Mouse (Mus musculus) midbrain, embryonic 11.5 days (tissue): ENCODE results near the gene Pex14. TPM values are rescaled to one million over a fixed set of nuclear protein-coding genes. Genes with fewer than 3 reads are reported as not detected.

Experiments used
- ATAC-seq: fragments of 200-750 bp; cut with Nextera tagmentation; 2 replicates; pipeline ENCODE4 v1.8.0; 2017; ENCODE audit warnings: moderate TSS enrichment, moderate library complexity; ENCODE audit not compliant: low FRiP score
- DNase-seq: peaks from one replicate; pipeline ENCODE4 v3.0.0; 2015; ENCODE audit warnings: low spot score; ENCODE audit errors: missing footprints
- H3K27ac ChIP-seq: fragments of 300-500 bp; sonication (generic); 2 replicates; pipeline ENCODE4 v1.5.1; 2014; ENCODE audit warnings: low read depth, low read length
- H3K27me3 ChIP-seq: fragments of 300-500 bp; sonication (generic); 2 replicates; pipeline ENCODE4 v1.6.1; 2014; ENCODE audit warnings: mild to moderate bottlenecking, low read length, moderate library complexity, mixed read lengths; ENCODE audit not compliant: control insufficient read depth, insufficient read depth
- H3K36me3 ChIP-seq: fragments of 300-500 bp; sonication (generic); 2 replicates; pipeline ENCODE4 v1.6.1; 2014; ENCODE audit warnings: mild to moderate bottlenecking, low read length, moderate library complexity, mixed read lengths; ENCODE audit not compliant: control insufficient read depth, insufficient read depth
- H3K4me1 ChIP-seq: fragments of 300-500 bp; sonication (generic); 2 replicates; pipeline ENCODE4 v1.6.1; 2014; ENCODE audit warnings: low read length; ENCODE audit not compliant: control insufficient read depth, insufficient read depth
- H3K4me2 ChIP-seq: fragments of 300-500 bp; sonication (generic); 2 replicates; pipeline ENCODE4 v1.6.1; 2014; ENCODE audit warnings: mild to moderate bottlenecking, moderate library complexity
- H3K4me3 ChIP-seq: fragments of 300-500 bp; sonication (generic); 2 replicates; pipeline ENCODE4 v1.5.1; 2014; ENCODE audit warnings: low read depth, low read length
- H3K9ac ChIP-seq: fragments of 300-500 bp; sonication (generic); 2 replicates; pipeline ENCODE4 v1.6.1; 2014; ENCODE audit warnings: low read length
- H3K9me3 ChIP-seq: fragments of 300-500 bp; sonication (generic); 2 replicates; pipeline ENCODE4 v1.6.1; 2016; ENCODE audit warnings: low read length; ENCODE audit not compliant: control insufficient read depth
- WGBS: fragments of 180-500 bp; shearing (Covaris S2); extraction: QIAGEN DNeasy Blood & Tissue Kit; methylation state at CpG from one replicate; pipeline ENCODE4 v1.1.7; 2014; 5-methylcytosine and 5-hydroxymethylcytosine counted together
- polyA plus RNA-seq: library from polyadenylated mRNA; unstranded; fragments of >200 nt; fragmentation: Nextera tagmentation; extraction: Ambion mirVana; gene quantifications from 2 replicates; pipeline ENCODE4 v1.2.1, GENCODE M21; 2014

Pex14 gene
- polyA plus RNA-seq, 1 experiment from 2014 or later = 35.9 TPM

DNA sequence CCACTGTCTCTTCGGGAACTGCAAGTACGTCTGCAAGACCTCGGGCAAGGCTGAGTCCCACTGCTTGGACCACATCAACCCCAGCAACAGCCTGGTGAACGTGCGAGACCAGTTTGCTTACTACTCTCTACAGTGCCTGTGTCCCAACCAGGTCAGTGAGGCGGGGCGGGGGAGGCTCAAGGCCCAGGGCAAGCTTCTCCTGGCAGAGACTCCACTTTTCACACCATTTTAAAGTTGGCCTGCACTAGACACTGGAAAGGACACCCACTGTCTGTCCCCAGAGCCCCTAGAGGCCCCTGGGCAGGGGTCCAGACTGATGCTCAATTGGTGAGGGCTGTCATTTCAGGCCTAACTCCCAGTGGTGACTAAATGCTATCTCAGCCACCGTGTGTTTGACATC lies 153.6 kb downstream of the Pex14 start:
- H3K4me2 ChIP-seq = no peak overlapping the region
- WGBS = 88% methylated on average over 8 of the region's 8 CpGs
- H3K27me3 ChIP-seq = peaks cover 45% of the 10 kb centered on the region
- no peak for ATAC-seq
- H3K9ac ChIP-seq = no peak overlapping the region
- no peaks in the 10 kb centered on the region for H3K36me3 ChIP-seq
- no peak overlapping the region for H3K27ac ChIP-seq
- H3K4me1 ChIP-seq = peaks cover 5% of the 10 kb centered on the region
- no peak for DNase-seq
- no peaks in the 10 kb centered on the region for H3K9me3 ChIP-seq
- no peak overlapping the region for H3K4me3 ChIP-seq

- H3K9me3 ChIP-seq = no peaks in the 10 kb centered on the region
- no peak overlapping the region for H3K9ac ChIP-seq
- H3K36me3 ChIP-seq = no peaks in the 10 kb centered on the region
- H3K4me2 ChIP-seq = no peak overlapping the region
- H3K4me3 ChIP-seq = no peak overlapping the region
- WGBS = 81% methylated on average over 4 of the region's 4 CpGs
- ATAC-seq (no peak), DNase-seq (no peak)
- H3K27ac ChIP-seq = no peak overlapping the region
- peaks cover 10% of the 10 kb centered on the region for H3K4me1 ChIP-seq
- peaks cover 40% of the 10 kb centered on the region for H3K27me3 ChIP-seq
These were observed 154.2 kb downstream of the Pex14 start for GRCm38 (mm10) chr4:148945476-148945881.

- Histone ChIP-seq H3K4me1 (peaks cover 18% of the 10 kb centered on the region), H3K4me3 (no peak overlapping the region), H3K27ac (no peak overlapping the region), H3K27me3 (peaks cover 41% of the 10 kb centered on the region), H3K4me2 (no peak overlapping the region), H3K9me3 (no peaks in the 10 kb centered on the region), H3K36me3 (no peaks in the 10 kb centered on the region), H3K9ac (no peak overlapping the region)
- no peak for ATAC-seq
- 27% methylated on average over 4 of the region's 5 CpGs for WGBS
- no peak for DNase-seq
These were observed 156.6 kb downstream of the Pex14 start for GRCm38 (mm10) chr4:148943099-148943498.

GRCm38 (mm10) chr4:148941321-148941720 lies 158.4 kb downstream of the Pex14 start:
- 54% methylated on average over 11 of the region's 11 CpGs for WGBS
- Histone ChIP-seq H3K4me2 (peak overlapping the region; percentile 38), H3K27me3 (peaks cover 49% of the 10 kb centered on the region), H3K4me3 (no peak overlapping the region), H3K27ac (peak overlapping the region; percentile 54; the same call in 1 of the 2 replicates), H3K4me1 (peaks cover 18% of the 10 kb centered on the region), H3K9me3 (no peaks in the 10 kb centered on the region), H3K9ac (0 out of 2 replicates have a peak overlapping the region, but pooled peaks have one; percentile 25), H3K36me3 (no peaks in the 10 kb centered on the region)
- DNase-seq = peak; percentile 91
- ATAC-seq = peak; percentile 15

GRCm38 (mm10) chr4:148940674-148941211 lies 158.9 kb downstream of the Pex14 start:
- Histone ChIP-seq H3K9ac (0 out of 2 replicates have a peak overlapping the region, but pooled peaks have one; percentile 25), H3K4me3 (no peak overlapping the region), H3K27ac (peak overlapping the region; percentile 54), H3K36me3 (no peaks in the 10 kb centered on the region), H3K4me1 (peaks cover 19% of the 10 kb centered on the region), H3K9me3 (no peaks in the 10 kb centered on the region), H3K4me2 (peak overlapping the region; percentile 38), H3K27me3 (peaks cover 55% of the 10 kb centered on the region)
- ATAC-seq = peak; percentile 95
- DNase-seq = peak; percentile 95
- 6% methylated on average over 25 of the region's 25 CpGs for WGBS

GRCm38 (mm10) chr4:148938546-148938945 lies 161.1 kb downstream of the Pex14 start:
- Histone ChIP-seq H3K9ac (no peak overlapping the region), H3K4me1 (peaks cover 25% of the 10 kb centered on the region), H3K9me3 (no peaks in the 10 kb centered on the region), H3K36me3 (no peaks in the 10 kb centered on the region), H3K27me3 (peaks cover 58% of the 10 kb centered on the region), H3K4me3 (no peak overlapping the region), H3K4me2 (no peak overlapping the region), H3K27ac (no peak overlapping the region)
- ATAC-seq = no peak
- 91% methylated on average over 26 of the region's 26 CpGs for WGBS
- DNase-seq = no peak

GRCm38 (mm10) chr4:148936727-148937126 lies 162.9 kb downstream of the Pex14 start:
- Histone ChIP-seq H3K27me3 (peaks cover 56% of the 10 kb centered on the region), H3K4me3 (no peak overlapping the region), H3K4me2 (no peak overlapping the region), H3K36me3 (no peaks in the 10 kb centered on the region), H3K27ac (no peak overlapping the region), H3K4me1 (peaks cover 25% of the 10 kb centered on the region), H3K9ac (no peak overlapping the region), H3K9me3 (no peaks in the 10 kb centered on the region)
- 91% methylated on average over 12 of the region's 12 CpGs for WGBS
- DNase-seq (no peak), ATAC-seq (no peak)

DNA sequence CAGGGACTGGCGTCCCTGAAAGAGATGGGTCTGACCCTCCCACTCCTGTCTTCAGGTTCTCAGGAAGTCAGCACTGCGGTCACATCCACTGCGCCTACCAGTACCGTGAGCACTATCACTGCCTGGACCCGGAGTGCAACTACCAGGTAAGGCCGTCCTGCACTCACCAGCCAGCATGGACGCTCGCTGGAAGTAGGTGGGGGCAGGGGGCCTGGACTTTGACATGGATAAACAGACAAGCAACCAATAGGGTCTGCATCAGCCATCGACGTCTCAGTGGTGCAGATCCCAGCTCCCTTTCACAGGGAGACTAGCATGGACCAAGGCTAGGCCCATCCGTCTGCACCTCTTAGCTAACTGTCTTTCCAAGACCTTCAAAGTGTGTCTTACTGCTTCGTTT lies 163.6 kb downstream of the Pex14 start:
- Histone ChIP-seq H3K9ac (no peak overlapping the region), H3K36me3 (no peaks in the 10 kb centered on the region), H3K4me1 (peaks cover 21% of the 10 kb centered on the region), H3K9me3 (no peaks in the 10 kb centered on the region), H3K4me3 (no peak overlapping the region), H3K27ac (no peak overlapping the region), H3K4me2 (no peak overlapping the region), H3K27me3 (peaks cover 61% of the 10 kb centered on the region)
- DNase-seq (no peak), ATAC-seq (no peak)
- 90% methylated on average over 12 of the region's 12 CpGs for WGBS

DNA sequence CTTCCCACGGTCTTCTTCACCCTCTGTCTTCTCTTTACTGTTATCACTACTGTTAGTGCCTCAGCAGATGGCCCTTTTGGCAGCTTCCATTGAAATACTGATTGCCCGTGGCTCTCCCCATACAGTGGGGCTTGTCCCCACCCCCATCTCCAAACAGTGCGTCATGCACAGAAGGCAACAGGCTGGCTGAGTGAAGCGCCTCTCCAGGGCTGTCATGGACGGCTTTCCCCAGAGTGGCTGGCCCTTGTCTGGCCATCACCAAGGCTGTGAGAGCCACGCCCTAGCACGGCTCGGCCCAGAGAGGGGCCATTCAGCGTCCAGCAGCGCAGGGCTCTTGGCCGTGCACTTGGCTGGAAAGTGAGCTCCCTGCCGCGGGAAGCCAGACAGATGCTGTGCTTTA lies 164.5 kb downstream of the Pex14 start:
- H3K27ac ChIP-seq = no peak overlapping the region
- H3K27me3 ChIP-seq = peaks cover 69% of the 10 kb centered on the region
- WGBS = 61% methylated on average over 13 of the region's 13 CpGs
- no peaks in the 10 kb centered on the region for H3K9me3 ChIP-seq
- H3K4me3 ChIP-seq = no peak overlapping the region
- no peak overlapping the region for H3K4me2 ChIP-seq
- no peak overlapping the region for H3K9ac ChIP-seq
- H3K36me3 ChIP-seq = no peaks in the 10 kb centered on the region
- ATAC-seq (peak; percentile 33; the same call in 1 of the 2 replicates), DNase-seq (no peak)
- peaks cover 13% of the 10 kb centered on the region for H3K4me1 ChIP-seq
